Mouse (Mus musculus) frontal cortex, postnatal 36 days (tissue): ENCODE measurements at regions not wholly inside any gene's neighbourhood (a gene's known extent, or its start where the extent isn't known, plus 50 kb on each side); places are given as distances from the start of the nearest gene placed in this dataset.

Experiments used
- DNase-seq, 2 experiments: peaks; one replicate each; pipeline ENCODE4 v3.0.0; 2022; ENCODE audit warnings: low spot score in 2 of 2

DNA sequence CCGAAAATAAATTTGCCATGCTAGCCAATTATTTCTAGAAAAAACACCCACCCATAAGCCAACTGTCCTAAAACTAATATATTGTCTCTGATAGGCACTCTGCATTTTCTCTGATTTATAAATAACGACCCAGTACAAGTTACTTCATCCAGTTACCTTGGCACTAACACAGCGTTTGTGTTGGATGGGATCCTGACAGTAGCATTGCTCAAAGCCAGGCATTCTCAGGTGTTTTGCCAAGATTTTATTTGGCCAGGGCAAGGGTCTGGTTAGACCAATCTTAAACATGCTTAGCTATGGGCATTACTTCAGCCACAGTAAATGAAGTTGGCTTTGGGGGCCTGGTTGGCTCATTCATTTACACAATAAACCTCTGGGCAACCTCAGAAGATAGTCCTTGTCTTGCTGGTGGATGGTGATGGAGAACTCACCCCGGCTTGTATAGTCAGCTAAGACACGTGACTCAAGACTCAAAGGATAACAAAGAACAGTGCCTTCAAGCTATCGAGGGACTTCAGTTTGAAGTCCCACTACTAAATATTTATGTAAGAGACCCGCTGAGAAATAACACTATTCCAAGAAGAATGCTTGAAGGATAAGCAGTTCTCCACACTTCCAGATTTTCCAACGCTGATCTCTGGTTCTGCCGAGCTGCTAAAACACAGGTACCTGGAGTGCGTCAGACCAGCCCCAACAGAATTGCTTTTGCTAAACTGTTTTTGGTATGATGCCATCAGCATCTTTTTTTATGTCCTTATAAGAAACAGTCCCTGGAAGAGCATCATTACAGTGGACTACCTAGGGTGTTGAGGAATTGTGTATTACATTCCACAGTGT, 125.0 kb upstream of the Pkdcc start:
- DNase-seq: no peak

DNA sequence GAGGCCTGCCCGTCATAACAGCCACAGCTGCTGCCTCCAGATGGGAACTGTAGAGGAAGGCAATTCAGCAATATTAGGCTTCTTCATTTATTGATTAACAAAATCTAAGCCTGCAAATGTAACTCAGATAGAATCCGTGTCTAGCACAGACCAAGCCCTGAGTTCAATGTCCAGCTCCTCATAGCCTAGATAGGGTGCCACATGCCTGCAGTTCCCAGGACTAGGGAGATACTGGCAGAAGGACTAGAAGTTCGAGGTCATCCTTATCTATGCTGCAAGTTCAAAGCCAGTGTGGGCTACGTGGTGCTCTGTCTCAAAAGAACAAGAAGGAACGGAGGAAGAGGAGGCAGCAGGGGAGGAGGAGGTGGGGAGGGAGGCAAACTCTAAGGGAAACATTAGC, 121.2 kb upstream of the Pkdcc start:
- DNase-seq: no peak

DNA sequence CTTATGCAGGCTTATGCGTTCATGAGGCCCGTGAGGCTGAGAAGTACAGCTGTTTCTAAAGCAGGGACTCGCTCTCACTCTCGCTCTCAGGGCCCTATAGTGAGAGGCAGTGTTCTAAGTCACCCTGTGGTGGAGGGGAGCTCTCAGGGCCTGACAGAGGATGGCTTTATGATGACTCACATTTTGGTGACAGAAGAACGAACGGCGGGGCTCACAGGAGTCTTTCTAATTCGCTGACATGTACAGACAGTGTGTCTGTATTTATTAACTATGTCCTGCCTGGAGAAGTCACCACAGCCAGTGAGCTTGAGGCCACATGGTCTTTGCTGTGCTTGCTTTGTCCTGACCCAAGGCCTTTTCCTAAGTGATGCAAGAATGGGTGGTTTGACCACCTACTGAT, 118.6 kb upstream of the Pkdcc start:
- no peak for DNase-seq

DNA sequence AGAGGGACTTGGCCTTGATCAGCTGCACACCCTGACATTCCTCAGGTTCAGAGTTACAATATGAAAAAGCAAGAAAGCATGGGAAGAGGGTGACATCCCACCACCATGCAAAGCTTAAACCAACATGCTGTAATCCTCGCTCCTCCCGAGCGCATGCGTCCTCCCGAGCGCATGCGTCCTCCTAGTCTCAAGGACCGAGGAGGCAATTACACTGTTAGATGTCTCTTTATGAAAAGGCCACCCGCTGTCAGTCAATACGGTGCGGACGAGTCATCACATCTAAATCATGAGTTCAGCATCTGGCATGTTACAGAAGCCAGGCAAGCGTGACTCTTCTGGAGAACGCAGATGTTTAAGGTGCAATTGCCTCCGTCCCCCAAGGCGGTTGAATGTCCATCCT, 117.1 kb upstream of the Pkdcc start:
- no peak for DNase-seq

DNA sequence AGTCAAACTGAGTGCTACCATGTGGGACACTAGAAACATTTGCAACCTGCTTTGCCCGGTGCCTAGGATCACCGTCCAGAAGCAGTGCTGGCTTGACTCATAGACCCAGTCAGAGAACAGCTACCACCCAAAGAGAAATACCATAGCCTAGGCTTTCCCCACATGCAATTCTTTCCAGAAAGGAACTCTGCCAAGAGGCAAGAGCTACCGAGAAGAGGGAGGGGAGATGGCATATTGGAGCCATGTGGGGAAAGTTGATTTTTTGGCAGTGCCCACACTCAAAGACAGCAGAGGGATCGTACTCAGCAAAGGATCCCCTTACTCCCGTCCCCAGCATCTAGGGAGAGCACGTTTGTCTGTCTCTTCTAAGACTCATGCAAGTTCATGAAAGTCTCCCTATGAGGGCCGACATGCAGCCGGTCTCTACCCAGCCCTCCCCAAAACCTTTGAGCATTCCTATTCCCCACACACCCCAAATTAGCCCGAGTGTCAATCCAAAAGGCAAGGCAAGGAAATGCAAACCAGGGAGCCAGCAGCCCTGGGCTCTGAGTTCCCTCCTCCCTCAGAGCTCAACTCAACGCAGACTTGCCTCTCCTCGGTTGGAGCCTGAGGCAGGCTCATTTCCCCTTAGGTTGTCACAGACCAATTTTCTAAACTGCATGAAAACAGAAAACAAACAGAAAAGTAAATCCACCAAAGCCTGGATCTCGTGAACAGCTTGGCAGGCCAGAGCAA, 116.2 kb upstream of the Pkdcc start:
- no peak for DNase-seq

GRCm38 (mm10) chr17:83101035-83101434, 114.1 kb upstream of the Pkdcc start:
- DNase-seq: no peak

DNA sequence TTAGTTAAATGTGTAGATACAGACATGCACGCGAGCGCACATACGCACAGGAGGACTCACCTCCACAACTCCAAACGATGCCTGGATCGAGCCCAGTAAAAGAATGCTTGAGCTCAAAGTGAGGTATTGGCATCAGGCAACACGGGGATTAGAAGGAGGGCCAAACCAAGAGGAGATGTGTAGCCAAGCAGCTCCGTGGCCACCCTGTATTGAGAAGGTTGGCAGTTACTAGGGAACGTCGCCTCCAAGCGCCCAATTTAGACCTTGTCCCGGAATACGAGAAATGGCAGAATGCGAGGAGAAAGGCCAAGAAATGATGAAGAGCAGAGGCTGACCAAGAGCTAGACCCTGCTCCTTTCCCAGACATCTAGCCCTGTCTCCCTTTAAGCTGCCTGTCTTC, 113.3 kb upstream of the Pkdcc start:
- DNase-seq: no peak

GRCm38 (mm10) chr17:83102675-83103412, 112.2 kb upstream of the Pkdcc start:
- DNase-seq: no peak

GRCm38 (mm10) chr17:83108151-83108550, 106.9 kb upstream of the Pkdcc start:
- DNase-seq: no peak

DNA sequence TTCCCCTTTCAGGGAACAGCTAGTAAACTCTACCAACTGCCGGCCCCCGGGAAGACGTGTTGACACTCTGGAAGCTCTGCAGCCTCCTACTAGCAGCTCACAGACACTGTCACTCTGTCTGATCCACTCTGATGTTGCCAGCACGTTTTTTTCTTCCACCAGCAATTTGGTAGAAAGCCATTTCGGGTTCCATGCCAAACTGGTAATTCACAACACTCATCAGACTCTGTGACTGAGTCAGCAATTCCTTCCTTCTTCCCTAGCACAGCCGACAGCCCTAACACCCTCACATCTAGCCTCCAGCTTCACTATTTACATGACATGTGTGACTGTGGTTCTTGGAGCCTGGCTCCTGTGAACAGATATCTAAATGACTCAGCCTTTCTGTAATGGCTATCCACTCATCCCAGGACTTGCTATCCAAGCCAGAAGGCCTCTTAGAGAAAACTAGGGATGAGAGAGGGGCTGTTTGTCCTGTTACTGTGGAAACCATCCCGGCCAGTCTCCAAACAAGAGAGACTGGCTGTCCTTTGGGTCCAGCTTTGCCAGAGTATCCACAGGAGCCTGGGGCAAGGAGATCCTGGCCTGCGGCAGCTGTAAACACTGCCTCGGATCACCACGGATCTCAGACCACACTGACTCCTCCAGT, 105.2 kb upstream of the Pkdcc start:
- DNase-seq: peak; percentile 65 to 67

DNA sequence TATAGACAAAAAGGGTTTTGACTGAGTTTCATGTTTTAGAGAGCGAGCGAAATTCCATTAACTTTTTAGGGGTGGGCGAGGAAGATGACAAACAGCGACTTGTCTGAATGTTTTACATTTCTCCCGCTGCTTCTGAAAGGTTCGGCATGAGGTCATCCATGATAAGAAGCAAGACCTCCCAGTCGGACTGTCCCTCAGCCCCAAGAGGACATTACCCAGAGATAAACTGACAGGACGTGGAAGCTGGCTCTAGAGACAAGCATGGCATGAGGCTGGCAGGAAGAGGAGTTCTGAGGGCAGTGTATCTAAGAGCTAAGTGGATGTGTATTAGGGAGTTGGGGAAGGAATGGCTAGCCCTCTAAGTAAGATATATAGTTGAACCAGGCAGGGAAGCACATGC, 104.5 kb upstream of the Pkdcc start:
- DNase-seq: no peak

- no peak for DNase-seq
These were observed 99.9 kb upstream of the Pkdcc start for GRCm38 (mm10) chr17:83115146-83115545.

DNA sequence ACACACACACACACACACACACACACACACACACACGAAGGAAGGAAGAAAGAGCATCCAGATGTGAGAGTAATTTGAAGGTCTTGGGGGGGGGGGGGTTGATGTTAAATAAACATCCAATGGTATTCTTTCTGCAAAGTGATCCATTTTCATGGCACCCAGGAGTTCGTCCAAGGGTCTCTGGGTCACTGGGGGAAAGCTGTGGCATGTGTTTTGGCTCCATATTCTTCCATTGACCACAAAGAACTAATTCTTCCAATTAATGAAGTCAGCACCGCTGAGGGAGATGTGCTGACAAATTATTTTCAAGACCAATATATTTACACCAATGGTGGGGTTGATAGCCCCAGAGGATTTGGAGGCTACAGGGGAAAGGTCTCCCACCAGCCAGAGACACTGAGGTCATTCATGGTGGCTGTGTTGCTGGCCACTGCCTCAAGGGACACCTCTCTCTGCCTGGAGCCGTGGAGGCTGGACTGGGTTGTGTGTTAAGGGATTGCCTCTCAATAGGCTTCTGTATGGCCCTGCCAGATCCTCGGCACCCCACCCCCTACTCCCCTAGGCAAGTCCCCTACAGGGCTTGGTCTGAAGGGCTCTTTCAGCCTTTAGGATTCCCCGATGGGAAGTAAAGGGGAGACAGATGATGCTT, 99.1 kb upstream of the Pkdcc start:
- DNase-seq: no peak

GRCm38 (mm10) chr17:83120665-83121232, 94.3 kb upstream of the Pkdcc start:
- DNase-seq: no peak

- DNase-seq: peak in 1 of 2 experiments; percentile 21
These were observed 92.4 kb upstream of the Pkdcc start for GRCm38 (mm10) chr17:83122525-83123280.

GRCm38 (mm10) chr17:83125057-83125456, 90.0 kb upstream of the Pkdcc start:
- no peak for DNase-seq

- DNase-seq: no peak
These were observed 87.2 kb upstream of the Pkdcc start for GRCm38 (mm10) chr17:83127842-83128241.

- peak; percentile 55 to 60 for DNase-seq
These were observed 86.1 kb upstream of the Pkdcc start for GRCm38 (mm10) chr17:83128843-83129544.

- no peak for DNase-seq
These were observed 85.4 kb upstream of the Pkdcc start for GRCm38 (mm10) chr17:83129658-83130057.

GRCm38 (mm10) chr17:83133201-83133600, 81.9 kb upstream of the Pkdcc start:
- DNase-seq: no peak
